Mouse (Mus musculus): Measurements from ENCODE around the gene Gm38392. TPM values are rescaled to one million over a fixed set of nuclear protein-coding genes. Genes with fewer than 3 reads are reported as not detected.

Gm38392 gene
- total RNA-seq, 2 experiments from 2014 or later: 0.24 TPM; not detected in 1

DNA sequence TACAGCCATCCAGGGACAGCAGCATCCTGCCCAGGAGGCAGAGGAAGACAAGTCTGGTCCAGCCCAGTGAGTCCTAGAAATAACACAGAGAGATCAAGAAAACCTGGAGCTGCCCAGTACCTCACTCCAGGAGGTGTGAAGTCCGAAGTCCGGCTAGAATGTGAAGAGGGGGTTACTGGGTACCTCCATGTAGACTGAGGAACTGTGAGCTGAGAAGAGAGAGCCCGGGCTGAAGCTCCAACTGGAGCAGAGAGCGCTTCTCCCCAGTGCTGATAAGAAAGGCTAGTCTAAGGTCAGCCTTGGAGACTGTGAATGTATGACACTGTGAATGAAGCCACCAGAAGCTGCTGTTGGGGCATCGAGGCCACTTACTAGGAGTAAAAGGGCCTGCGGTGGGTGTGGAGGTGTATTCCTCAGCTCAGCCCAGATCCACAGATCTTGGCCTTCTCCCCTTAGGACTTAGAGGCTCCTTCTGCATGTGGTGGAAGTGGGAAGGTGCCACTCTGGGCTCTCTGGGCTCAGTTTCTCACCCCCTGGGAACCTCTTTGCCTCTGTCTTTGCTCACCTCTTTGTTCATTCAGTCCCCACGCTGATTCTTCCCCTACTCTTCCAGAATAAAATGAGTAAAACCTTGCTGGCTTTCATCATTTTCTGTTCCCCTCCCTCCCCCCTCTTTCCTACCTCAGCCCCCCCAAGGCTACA lies 82.9 kb downstream of the Gm38392 start:
- intact Hi-C loops (cut with DNase I): no loop called here
- no peak for DNase-seq

- intact Hi-C loops (cut with DNase I): no loop called here
- no peak for DNase-seq
Measured at GRCm38 (mm10) chr3:88203456-88203855, 83.6 kb downstream of the Gm38392 start.

DNA sequence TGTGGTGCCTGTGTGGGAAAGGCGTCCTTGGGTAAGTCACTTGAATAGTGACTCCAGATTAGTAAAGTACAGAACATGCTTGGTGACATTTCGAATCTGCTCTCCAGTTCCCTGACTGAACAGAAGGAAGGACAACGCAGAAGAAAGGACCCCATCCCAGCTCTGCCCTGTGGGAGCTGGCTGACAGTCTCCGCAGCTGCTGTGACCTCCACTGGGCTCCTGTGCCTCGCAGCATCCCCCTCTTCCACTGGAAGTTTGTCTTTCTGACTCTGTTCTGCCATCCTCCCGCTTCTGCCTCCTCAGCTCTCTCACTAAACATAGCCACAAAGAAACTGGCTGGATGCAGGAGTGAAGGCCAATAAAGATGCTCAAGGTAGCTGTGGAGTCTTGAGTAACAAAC lies 84.0 kb downstream of the Gm38392 start:
- DNase-seq: no peak
- intact Hi-C loops (cut with DNase I): no loop called here

GRCm38 (mm10) chr3:88201640-88202039 lies 85.4 kb downstream of the Gm38392 start:
- intact Hi-C loops (cut with DNase I): no loop called here
- DNase-seq: no peak

DNA sequence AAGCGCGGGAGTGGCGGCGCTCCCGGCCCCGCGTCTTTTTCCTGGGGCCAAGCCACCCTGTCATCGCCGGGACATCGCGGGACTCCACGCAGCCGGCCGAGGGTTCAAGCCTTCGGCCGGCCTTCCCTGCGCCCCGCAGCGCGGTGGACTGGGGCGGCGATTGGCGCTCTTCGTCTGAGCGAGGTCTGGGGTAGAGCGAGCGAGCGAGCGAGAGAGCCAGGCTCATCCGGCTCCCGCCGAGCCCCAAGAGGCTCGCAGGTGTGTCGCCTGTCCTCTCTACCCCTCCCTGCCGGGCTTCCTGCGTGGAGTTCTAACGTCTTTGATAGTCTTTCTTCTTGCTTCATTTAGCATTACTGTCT lies 86.1 kb downstream of the Gm38392 start:
- DNase-seq: no peak
- intact Hi-C loops (cut with DNase I): no loop called here

DNA sequence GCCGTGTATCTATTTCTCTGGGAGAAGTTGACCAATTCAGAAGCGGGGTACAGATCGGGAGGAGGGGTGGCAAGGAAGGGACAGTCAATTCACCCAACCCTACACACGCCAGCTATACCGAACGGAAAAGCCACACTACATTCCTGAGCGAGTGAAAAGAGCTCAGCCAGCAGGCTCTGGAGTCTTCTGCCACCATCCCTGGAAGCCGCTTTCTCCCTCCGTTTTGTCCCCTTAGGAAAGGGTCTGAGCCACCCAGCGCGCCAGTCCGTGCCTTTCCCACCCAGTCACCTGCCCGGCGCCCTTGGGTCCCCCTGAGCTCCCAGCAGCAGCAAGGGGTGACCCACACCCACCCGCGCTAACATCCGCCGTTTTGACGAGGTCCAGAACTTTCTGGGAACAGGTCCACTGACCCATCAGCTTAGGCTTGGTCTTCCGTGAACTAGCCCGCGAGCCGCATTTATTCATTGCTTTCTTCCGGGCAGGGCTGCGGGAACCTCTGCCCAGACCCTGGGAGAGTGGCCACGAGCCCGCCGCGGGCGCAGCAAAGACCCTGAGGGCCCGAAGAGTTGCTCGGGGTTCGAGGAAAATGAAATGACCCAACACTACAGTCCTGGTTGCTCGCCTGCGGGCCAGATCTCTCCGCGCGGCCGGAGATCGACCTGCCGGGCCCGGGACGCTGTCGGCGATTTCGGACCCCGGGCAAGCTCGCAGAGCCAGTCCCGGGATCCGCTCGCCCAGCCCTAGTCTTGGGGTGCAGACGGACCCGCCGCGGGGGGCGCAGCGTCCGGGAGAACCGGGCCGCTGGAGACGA lies 86.6 kb downstream of the Gm38392 start:
- no peak for DNase-seq
- intact Hi-C loops (cut with DNase I): no loop called here

- intact Hi-C loops (cut with DNase I): loop anchor here (10.0 kb wide), 1 partner anchor 195 kb away; the partner anchor contains the start of gene Bcan
- DNase-seq: no peak
Measured at GRCm38 (mm10) chr3:88199541-88200110, 87.4 kb downstream of the Gm38392 start.

GRCm38 (mm10) chr3:88198505-88199020 lies 88.4 kb downstream of the Gm38392 start:
- intact Hi-C loops (cut with DNase I): loop anchor here (10.0 kb wide), 1 partner anchor 194 kb away; the partner anchor contains the start of gene Bcan
- no peak for DNase-seq

DNA sequence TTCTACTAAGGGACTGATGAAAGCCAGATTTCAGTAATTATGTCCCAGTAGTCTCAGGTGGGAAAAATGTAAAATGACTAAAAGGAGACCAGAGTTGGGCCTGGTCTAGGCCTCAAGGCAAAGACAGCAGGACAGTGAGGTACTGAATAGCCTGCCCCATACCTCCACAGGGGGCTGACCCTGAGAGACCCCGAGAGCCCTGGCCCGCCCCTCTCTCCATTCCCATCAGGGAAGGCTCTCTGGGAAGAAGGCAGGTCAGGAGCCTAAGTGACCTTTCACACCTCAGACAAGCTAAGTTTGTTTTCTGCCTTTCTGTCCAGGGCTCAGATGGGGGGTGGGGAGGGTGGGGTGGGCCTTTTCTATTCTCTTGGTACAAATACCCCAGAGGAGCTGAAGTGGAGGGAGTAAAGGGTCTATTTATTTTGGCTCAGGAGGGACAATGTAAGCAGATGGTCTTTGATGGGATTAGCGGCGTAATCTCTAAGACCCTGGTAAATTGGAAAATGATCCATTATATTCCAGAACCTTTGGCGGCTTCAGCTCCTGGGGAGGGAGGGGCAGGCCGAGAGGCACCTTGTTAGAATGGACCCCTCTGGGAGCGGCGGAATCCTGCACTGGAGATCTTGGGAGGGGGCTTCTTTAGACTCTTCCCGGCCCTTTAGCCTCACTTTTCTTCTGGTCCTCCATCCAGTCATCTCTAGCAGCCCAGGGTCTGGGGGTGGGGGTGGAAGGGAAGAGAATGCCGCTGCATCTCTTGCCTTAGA lies 89.1 kb downstream of the Gm38392 start:
- intact Hi-C loops (cut with DNase I): loop anchor here (10.0 kb wide), 1 partner anchor 193 kb away; the partner anchor contains the start of gene Bcan
- no peak for DNase-seq

Small RNAs within 50 kb of the gene (microRNA-seq; reads per million reads assigned to microRNA genes)
- gene Gm25641: 0 reads per million in 2 experiments
- 0.54 to 63.5 reads per million in 2 experiments for gene Mir3093
- gene Mir9-1: 0 reads per million in 2 experiments

Other genes with a start within 250 kb of the Gm38392 start
- gene Gpatch4, start 244.1 kb downstream of the Gm38392 start, total RNA-seq (2021): 1 to 10 TPM; 6.6 to 9.0 TPM
- 10 to 100 TPM; 61.0 to 61.1 TPM for gene Naxe, start 228.7 kb downstream of the Gm38392 start, total RNA-seq (2021)
- gene Ttc24, start 208.9 kb downstream of the Gm38392 start, total RNA-seq (2021): not detected
- gene Iqgap3, start 205.2 kb downstream of the Gm38392 start, total RNA-seq (2021): 1 to 10 TPM; 3.8 to 7.2 TPM
- gene Mef2d, start 144.8 kb downstream of the Gm38392 start, total RNA-seq (2021): 100 to 1,000 TPM; 128 to 130 TPM
- not detected for gene Rhbg, start 32.5 kb downstream of the Gm38392 start, total RNA-seq (2021)
- 1 to 10 TPM; 4.2 to 4.3 TPM for gene Tsacc, start 9.8 kb upstream of the Gm38392 start, total RNA-seq (2021)
- gene Cct3, start 9.9 kb upstream of the Gm38392 start, total RNA-seq (2021): 100 to 1,000 TPM; 165 to 187 TPM
- 10 to 100 TPM; 90.8 to 98.8 TPM for gene Glmp, start 37.8 kb upstream of the Gm38392 start, total RNA-seq (2021)
- 1 to 10 TPM; 1.6 TPM for gene Tmem79, start 48.9 kb upstream of the Gm38392 start, total RNA-seq (2021)
- 10 to 100 TPM; 41.5 to 44.3 TPM for gene Smg5, start 49.0 kb upstream of the Gm38392 start, total RNA-seq (2021)
- under 1 TPM; 0.22 to 0.67 TPM for gene Paqr6, start 77.4 kb upstream of the Gm38392 start, total RNA-seq (2021)
- gene Bglap3, start 85.5 kb upstream of the Gm38392 start, total RNA-seq (2021): not detected
- not detected for gene Bglap2, start 91.5 kb upstream of the Gm38392 start, total RNA-seq (2021)
- gene Bglap, start 97.3 kb upstream of the Gm38392 start, total RNA-seq (2021): not detected
- gene Pmf1, start 123.1 kb upstream of the Gm38392 start, total RNA-seq (2021): 10 to 100 TPM; 23.9 to 25.0 TPM
- gene Slc25a44, start 137.9 kb upstream of the Gm38392 start, total RNA-seq (2021): 10 to 100 TPM; 13.1 to 14.2 TPM
- gene Sema4a, start 174.0 kb upstream of the Gm38392 start, total RNA-seq (2021): 1 to 10 TPM; 2.3 to 2.6 TPM
- gene Lmna, start 222.7 kb upstream of the Gm38392 start, total RNA-seq (2021): 100 to 1,000 TPM; 128 TPM
- gene Mex3a, start 245.2 kb upstream of the Gm38392 start, total RNA-seq (2021): 1 to 10 TPM in 1 of 2 experiments, under 1 TPM in 1; 0.81 to 2.0 TPM